Mouse (Mus musculus) myocyte (in vitro differentiated cells): ENCODE results near the gene Plxna1. TPM values are rescaled to one million over a fixed set of nuclear protein-coding genes. Genes with fewer than 3 reads are reported as not detected.

Experiments
- H3K27me3 ChIP-seq: one replicate; pipeline ENCODE4 v1.6.1; 2011; ENCODE audit not compliant: control insufficient read depth, insufficient read depth, insufficient read length
- H3K36me3 ChIP-seq: one replicate; pipeline ENCODE4 v1.6.1; 2011; ENCODE audit not compliant: control insufficient read depth, insufficient read depth
- H3K4me2 ChIP-seq: one replicate; pipeline ENCODE4 v1.6.1; 2011; ENCODE audit warnings: low read depth, control low read depth
- H3K4me3 ChIP-seq: one replicate; pipeline ENCODE4 v1.5.1; 2011; ENCODE audit warnings: mild to moderate bottlenecking, control low read depth, moderate library complexity
- H3K79me2 ChIP-seq: one replicate; pipeline ENCODE4 v1.6.1; 2011; ENCODE audit not compliant: control insufficient read depth, insufficient read depth
- H3ac ChIP-seq: one replicate; pipeline ENCODE4 v1.6.1; 2011; ENCODE audit not compliant: control insufficient read depth, insufficient read length
- CEBPB ChIP-seq: IDR thresholded peaks from 2 replicates; pipeline ENCODE4 v1.6.1; 2011; ENCODE audit warnings: mild to moderate bottlenecking, moderate library complexity; ENCODE audit not compliant: poor library complexity, insufficient read depth, severe bottlenecking
- E2F4 ChIP-seq: IDR thresholded peaks from one replicate; pipeline ENCODE4 v1.6.1; 2011; ENCODE audit warnings: mild to moderate bottlenecking, control low read depth, moderate library complexity; ENCODE audit not compliant: insufficient read depth
- MAX ChIP-seq: IDR thresholded peaks from one replicate; pipeline ENCODE4 v1.6.1; 2011; ENCODE audit warnings: low read depth, mild to moderate bottlenecking, control low read depth
- MYOD1 ChIP-seq, 3 experiments: IDR thresholded peaks; one replicate each; pipeline ENCODE4 v1.6.1; 2011; ENCODE audit warnings: control low read depth in 2 of 3, low read depth in 2 of 3, mild to moderate bottlenecking in 2 of 3, moderate library complexity in 1 of 3; ENCODE audit not compliant: insufficient read length in 2 of 3, control insufficient read depth in 1 of 3
- MYOG ChIP-seq, 3 experiments: IDR thresholded peaks; one replicate each; pipeline ENCODE4 v1.6.1; 2011; ENCODE audit warnings: control low read depth in 2 of 3, low read depth in 2 of 3, mild to moderate bottlenecking in 2 of 3; ENCODE audit not compliant: insufficient read length in 2 of 3, control insufficient read depth in 1 of 3, insufficient read depth in 1 of 3
- POLR2A ChIP-seq: IDR thresholded peaks from one replicate; pipeline ENCODE4 v1.6.1; 2011; ENCODE audit warnings: low read depth, mild to moderate bottlenecking, control low read depth, moderate library complexity; ENCODE audit not compliant: insufficient read length
- POLR2AphosphoS2 ChIP-seq: IDR thresholded peaks from one replicate; pipeline ENCODE4 v1.6.1; 2011; ENCODE audit warnings: low read depth, control low read depth; ENCODE audit not compliant: insufficient read length
- REST ChIP-seq: IDR thresholded peaks from one replicate; pipeline ENCODE4 v1.6.1; 2011; ENCODE audit warnings: mild to moderate bottlenecking, control low read depth, moderate library complexity; ENCODE audit not compliant: insufficient read depth, insufficient read length
- SRF ChIP-seq: IDR thresholded peaks from one replicate; pipeline ENCODE4 v1.6.1; 2011; ENCODE audit warnings: low read depth; ENCODE audit not compliant: control insufficient read depth, insufficient read length
- TCF12 ChIP-seq: IDR thresholded peaks from one replicate; pipeline ENCODE4 v1.6.1; 2011; ENCODE audit warnings: mild to moderate bottlenecking, control low read depth; ENCODE audit not compliant: poor library complexity, insufficient read depth, severe bottlenecking
- TCF3 ChIP-seq: IDR thresholded peaks from one replicate; pipeline ENCODE4 v1.6.1; 2011; ENCODE audit warnings: low read depth, control low read depth; ENCODE audit not compliant: insufficient read length
- USF1 ChIP-seq: IDR thresholded peaks from one replicate; pipeline ENCODE4 v1.6.1; 2011; ENCODE audit warnings: low read depth, mild to moderate bottlenecking, control low read depth, moderate library complexity
- polyA plus RNA-seq: library from polyadenylated mRNA; unstranded; fragments of >200 nt; fragmentation: generic; extraction: Trizol; gene quantifications from one replicate; pipeline ENCODE4 v1.2.1, GENCODE M21; 2012; ENCODE audit warnings: missing spikeins

Plxna1 gene
- polyA plus RNA-seq, 1 experiment: 64.4 TPM

- no peak overlapping the region for H3ac ChIP-seq
- TF ChIP-seq POLR2A: no peak
- no peak for TF ChIP-seq TCF3
- TF ChIP-seq MYOG (IDR thresholded peaks at IDR 0.05; ENCODE audit: control insufficient read depth in 1 of 3, insufficient read depth in 1 of 3, insufficient read length in 2 of 3, low read depth in 2 of 3): no peak
- TF ChIP-seq REST: no peak
- no peak for TF ChIP-seq SRF
- TF ChIP-seq MYOD1 (IDR thresholded peaks at IDR 0.05; ENCODE audit: control insufficient read depth in 1 of 3, insufficient read length in 2 of 3, low read depth in 2 of 3): no peak
- no peak for TF ChIP-seq E2F4
- no peak for TF ChIP-seq MAX
- no peak for TF ChIP-seq USF1
- no peak for TF ChIP-seq POLR2AphosphoS2
- no peak for TF ChIP-seq CEBPB
- no peak for TF ChIP-seq TCF12
- H3K4me3 ChIP-seq: no peak overlapping the region
- peaks cover 11% of the 10 kb centered on the region for H3K79me2 ChIP-seq
- H3K4me2 ChIP-seq: no peak overlapping the region
- H3K36me3 ChIP-seq: peaks cover 52% of the 10 kb centered on the region
- H3K27me3 ChIP-seq: no peaks in the 10 kb centered on the region
These were observed 23.7 kb downstream of the Plxna1 start for GRCm38 (mm10) chr6:89338733-89339132.

GRCm38 (mm10) chr6:89337574-89337973 lies 24.8 kb downstream of the Plxna1 start:
- TF ChIP-seq CEBPB: peak; percentile 26; the same call in 1 of the 2 replicates
- no peak for TF ChIP-seq USF1
- no peak for TF ChIP-seq MYOG (IDR thresholded peaks at IDR 0.05; ENCODE audit: control insufficient read depth in 1 of 3, insufficient read depth in 1 of 3, insufficient read length in 2 of 3, low read depth in 2 of 3)
- Histone ChIP-seq H3K36me3 (peaks cover 45% of the 10 kb centered on the region), H3K79me2 (no peaks in the 10 kb centered on the region), H3K27me3 (no peaks in the 10 kb centered on the region), H3K4me2 (no peak overlapping the region), H3K4me3 (no peak overlapping the region), H3ac (no peak overlapping the region)

- Histone ChIP-seq H3K4me2 (no peak overlapping the region), H3K27me3 (no peaks in the 10 kb centered on the region), H3K4me3 (no peak overlapping the region), H3K79me2 (no peaks in the 10 kb centered on the region), H3K36me3 (peaks cover 51% of the 10 kb centered on the region), H3ac (no peak overlapping the region)
- TF ChIP-seq POLR2A: peak; percentile 14
- no peak for TF ChIP-seq MYOG (IDR thresholded peaks at IDR 0.05; ENCODE audit: control insufficient read depth in 1 of 3, insufficient read depth in 1 of 3, insufficient read length in 2 of 3, low read depth in 2 of 3)
These were observed 28.3 kb downstream of the Plxna1 start for GRCm38 (mm10) chr6:89333964-89334702.

- Histone ChIP-seq H3K27me3 (no peaks in the 10 kb centered on the region), H3K79me2 (no peaks in the 10 kb centered on the region), H3K36me3 (peaks cover 35% of the 10 kb centered on the region), H3K4me3 (no peak overlapping the region), H3ac (no peak overlapping the region), H3K4me2 (no peak overlapping the region)
- TF ChIP-seq CEBPB: no peak
- TF ChIP-seq E2F4: no peak
- TF ChIP-seq SRF: no peak
- TF ChIP-seq MYOD1 (IDR thresholded peaks at IDR 0.05; ENCODE audit: control insufficient read depth in 1 of 3, insufficient read length in 2 of 3, low read depth in 2 of 3): no peak
These were observed 31.5 kb downstream of the Plxna1 start for GRCm38 (mm10) chr6:89330957-89331356.

- Histone ChIP-seq H3K79me2 (no peaks in the 10 kb centered on the region), H3K4me2 (no peak overlapping the region), H3ac (no peak overlapping the region), H3K27me3 (no peaks in the 10 kb centered on the region), H3K4me3 (no peak overlapping the region), H3K36me3 (peaks cover 42% of the 10 kb centered on the region)
- no peak for TF ChIP-seq E2F4
- TF ChIP-seq SRF: no peak
- no peak for TF ChIP-seq REST
- no peak for TF ChIP-seq TCF3
- TF ChIP-seq TCF12: no peak
- no peak for TF ChIP-seq POLR2AphosphoS2
- TF ChIP-seq POLR2A: no peak
- no peak for TF ChIP-seq MYOD1 (IDR thresholded peaks at IDR 0.05; ENCODE audit: control insufficient read depth in 1 of 3, insufficient read length in 2 of 3, low read depth in 2 of 3)
- no peak for TF ChIP-seq CEBPB
- no peak for TF ChIP-seq MYOG (IDR thresholded peaks at IDR 0.05; ENCODE audit: control insufficient read depth in 1 of 3, insufficient read depth in 1 of 3, insufficient read length in 2 of 3, low read depth in 2 of 3)
- TF ChIP-seq USF1: no peak
- no peak for TF ChIP-seq MAX
These were observed 33.8 kb downstream of the Plxna1 start for GRCm38 (mm10) chr6:89328634-89329033.
